Mouse (Mus musculus): ENCODE measurements around the gene Igf1r. TPM values are rescaled to one million over a fixed set of nuclear protein-coding genes. Genes with fewer than 3 reads are reported as not detected.

Gene Igf1r
- polyA plus RNA-seq, 1 experiment from 2014 or later = 4.3 TPM

GRCm38 (mm10) chr7:68210417-68210816 is 257.8 kb downstream of the Igf1r start:
- Histone ChIP-seq H3K4me1 (replicated peaks) (no peaks in the 10 kb centered on the region), H3K36me3 (peaks cover 75% of the 10 kb centered on the region), H3K9me3 (replicated peaks) (no peaks in the 10 kb centered on the region), H3K27me3 (no peaks in the 10 kb centered on the region), H3K9ac (no peak overlapping the region), H3K4me2 (no peak overlapping the region), H3K27ac (no peak overlapping the region), H3K4me3 (replicated peaks) (no peak overlapping the region)
- DNase-seq (no peak), ATAC-seq (ENCODE audit: low read depth) (no peak)
- 77% methylated on average over 4 of the region's 4 CpGs for WGBS (ENCODE audit: insufficient replicate concordance)

- no peak overlapping the region for H3K27ac ChIP-seq
- WGBS (ENCODE audit: insufficient replicate concordance) = 76% methylated on average over 7 of the region's 7 CpGs
- H3K4me2 ChIP-seq = no peak overlapping the region
- H3K4me1 ChIP-seq (replicated peaks) = no peaks in the 10 kb centered on the region
- peaks cover 76% of the 10 kb centered on the region for H3K36me3 ChIP-seq
- no peak overlapping the region for H3K9ac ChIP-seq
- no peaks in the 10 kb centered on the region for H3K27me3 ChIP-seq
- no peak for ATAC-seq (ENCODE audit: low read depth)
- DNase-seq = no peak
- H3K9me3 ChIP-seq (replicated peaks) = no peaks in the 10 kb centered on the region
- no peak overlapping the region for H3K4me3 ChIP-seq (replicated peaks)
Observed at GRCm38 (mm10) chr7:68211883-68212282, 259.3 kb downstream of the Igf1r start.

DNA sequence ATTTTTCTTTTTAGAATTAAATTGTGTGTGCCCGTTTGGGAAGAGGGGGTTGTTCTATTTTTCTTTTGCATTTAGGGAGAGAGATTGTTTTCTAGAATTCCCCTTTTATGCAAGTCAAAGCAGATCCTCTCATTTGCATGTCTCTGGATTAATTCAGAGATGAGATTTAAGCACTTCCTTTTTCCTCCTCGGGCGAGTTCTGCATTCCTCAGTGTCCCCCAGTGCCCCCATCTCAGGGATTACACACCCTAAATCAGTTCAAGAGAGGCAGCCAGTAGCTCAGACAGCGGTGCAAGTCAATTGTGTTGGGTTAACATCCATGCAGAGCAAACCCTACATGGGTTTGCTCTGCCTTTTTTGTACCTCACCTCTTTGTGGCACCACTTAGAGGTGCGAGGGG is 261.2 kb downstream of the Igf1r start:
- Histone ChIP-seq H3K4me3 (replicated peaks) (no peak overlapping the region), H3K4me1 (replicated peaks) (no peaks in the 10 kb centered on the region), H3K9me3 (replicated peaks) (no peaks in the 10 kb centered on the region), H3K27ac (no peak overlapping the region), H3K36me3 (peaks cover 70% of the 10 kb centered on the region), H3K4me2 (no peak overlapping the region), H3K9ac (no peak overlapping the region), H3K27me3 (no peaks in the 10 kb centered on the region)
- WGBS (ENCODE audit: insufficient replicate concordance) = 67% methylated on average over 5 of the region's 5 CpGs
- ATAC-seq (ENCODE audit: low read depth) = no peak
- no peak for DNase-seq

GRCm38 (mm10) chr7:68215522-68216070 is 263.0 kb downstream of the Igf1r start:
- Histone ChIP-seq H3K9ac (no peak overlapping the region), H3K27ac (no peak overlapping the region), H3K4me3 (replicated peaks) (no peak overlapping the region), H3K4me1 (replicated peaks) (no peaks in the 10 kb centered on the region), H3K4me2 (no peak overlapping the region), H3K36me3 (peaks cover 70% of the 10 kb centered on the region), H3K9me3 (replicated peaks) (no peaks in the 10 kb centered on the region), H3K27me3 (no peaks in the 10 kb centered on the region)
- ATAC-seq (ENCODE audit: low read depth) = no peak
- DNase-seq = no peak
- 90% methylated on average over 18 of the region's 18 CpGs for WGBS (ENCODE audit: insufficient replicate concordance)

- no peak overlapping the region for H3K9ac ChIP-seq
- DNase-seq = no peak
- H3K4me3 ChIP-seq (replicated peaks) = no peak overlapping the region
- peaks cover 68% of the 10 kb centered on the region for H3K36me3 ChIP-seq
- no peak for ATAC-seq (ENCODE audit: low read depth)
- 81% methylated on average over 11 of the region's 11 CpGs for WGBS (ENCODE audit: insufficient replicate concordance)
- no peaks in the 10 kb centered on the region for H3K27me3 ChIP-seq
- H3K4me2 ChIP-seq = no peak overlapping the region
- no peaks in the 10 kb centered on the region for H3K4me1 ChIP-seq (replicated peaks)
- no peaks in the 10 kb centered on the region for H3K9me3 ChIP-seq (replicated peaks)
- H3K27ac ChIP-seq = no peak overlapping the region
Observed at GRCm38 (mm10) chr7:68218879-68219278, 266.3 kb downstream of the Igf1r start.

DNA sequence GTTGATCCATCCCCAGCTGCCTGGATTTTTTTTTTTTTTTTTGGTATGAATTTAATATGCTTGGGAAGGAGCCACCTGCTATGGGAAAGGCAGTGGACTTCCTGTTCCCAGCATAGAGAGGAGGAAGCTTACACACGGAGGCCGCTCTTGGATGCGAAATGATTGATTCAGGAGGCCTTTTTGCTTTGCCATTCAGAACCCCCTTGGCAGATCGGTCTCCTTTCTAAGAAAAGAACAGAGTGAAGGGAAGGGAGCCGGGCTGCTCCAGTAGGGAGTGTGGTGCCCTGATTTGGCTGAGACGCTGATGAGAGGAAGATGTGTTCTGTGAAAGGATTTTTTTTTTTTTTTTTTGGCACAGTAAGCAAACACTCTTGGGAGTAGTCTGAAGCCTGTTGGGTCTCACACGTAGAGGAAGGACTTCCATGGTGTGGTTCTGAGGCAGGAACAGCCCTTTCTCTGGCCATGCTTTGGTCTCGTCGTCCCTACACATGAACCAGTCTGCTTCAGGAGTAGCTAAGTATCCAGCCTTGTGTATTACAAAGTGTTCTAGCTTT is 269.1 kb downstream of the Igf1r start:
- Histone ChIP-seq H3K9me3 (replicated peaks) (no peaks in the 10 kb centered on the region), H3K4me2 (no peak overlapping the region), H3K9ac (no peak overlapping the region), H3K27ac (no peak overlapping the region), H3K27me3 (no peaks in the 10 kb centered on the region), H3K4me1 (replicated peaks) (no peaks in the 10 kb centered on the region), H3K36me3 (peaks cover 60% of the 10 kb centered on the region), H3K4me3 (replicated peaks) (no peak overlapping the region)
- ATAC-seq (ENCODE audit: low read depth) = no peak
- DNase-seq = no peak
- 80% methylated on average over 9 of the region's 9 CpGs for WGBS (ENCODE audit: insufficient replicate concordance)

- DNase-seq = no peak
- Histone ChIP-seq H3K27ac (no peak overlapping the region), H3K27me3 (no peaks in the 10 kb centered on the region), H3K9me3 (replicated peaks) (no peaks in the 10 kb centered on the region), H3K36me3 (peaks cover 55% of the 10 kb centered on the region), H3K4me1 (replicated peaks) (no peaks in the 10 kb centered on the region), H3K4me2 (no peak overlapping the region), H3K4me3 (replicated peaks) (no peak overlapping the region), H3K9ac (no peak overlapping the region)
- WGBS (ENCODE audit: insufficient replicate concordance) = 76% methylated on average over 13 of the region's 13 CpGs
- no peak for ATAC-seq (ENCODE audit: low read depth)
Observed at GRCm38 (mm10) chr7:68223356-68223808, 270.8 kb downstream of the Igf1r start.

DNA sequence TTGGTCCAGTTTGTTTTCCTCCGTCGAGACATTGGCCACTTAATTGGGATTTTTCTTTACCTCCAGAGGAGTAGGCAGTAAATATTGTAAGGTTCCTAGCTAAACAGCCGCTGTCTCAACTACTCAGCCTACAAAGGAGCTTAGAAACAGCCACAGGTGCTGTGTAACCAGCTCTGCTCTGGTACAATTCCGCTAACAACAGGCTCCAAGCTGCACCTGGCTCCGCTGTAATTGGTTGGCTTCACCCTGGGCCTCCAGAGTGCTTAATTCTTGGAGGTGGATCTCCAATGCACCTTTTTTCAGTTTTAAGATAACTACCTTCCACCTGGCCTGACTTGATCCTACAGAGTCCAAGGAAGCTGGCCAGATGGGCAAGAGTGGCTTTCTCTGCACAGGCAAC is 271.4 kb downstream of the Igf1r start:
- Histone ChIP-seq H3K27ac (no peak overlapping the region), H3K4me1 (replicated peaks) (no peaks in the 10 kb centered on the region), H3K4me3 (replicated peaks) (no peak overlapping the region), H3K36me3 (peaks cover 50% of the 10 kb centered on the region), H3K9me3 (replicated peaks) (no peaks in the 10 kb centered on the region), H3K4me2 (no peak overlapping the region), H3K27me3 (no peaks in the 10 kb centered on the region), H3K9ac (no peak overlapping the region)
- no peak for ATAC-seq (ENCODE audit: low read depth)
- DNase-seq = no peak
- 87% methylated on average over 5 of the region's 5 CpGs for WGBS (ENCODE audit: insufficient replicate concordance)

GRCm38 (mm10) chr7:68225427-68226054 is 272.9 kb downstream of the Igf1r start:
- H3K27ac ChIP-seq = no peak overlapping the region
- no peak overlapping the region for H3K4me2 ChIP-seq
- H3K4me1 ChIP-seq (replicated peaks) = no peaks in the 10 kb centered on the region
- no peak overlapping the region for H3K4me3 ChIP-seq (replicated peaks)
- H3K9ac ChIP-seq = no peak overlapping the region
- no peak for ATAC-seq (ENCODE audit: low read depth)
- WGBS (ENCODE audit: insufficient replicate concordance) = 62% methylated on average over 9 of the region's 9 CpGs
- H3K9me3 ChIP-seq (replicated peaks) = no peaks in the 10 kb centered on the region
- peaks cover 37% of the 10 kb centered on the region for H3K36me3 ChIP-seq
- DNase-seq = no peak
- no peaks in the 10 kb centered on the region for H3K27me3 ChIP-seq

DNA sequence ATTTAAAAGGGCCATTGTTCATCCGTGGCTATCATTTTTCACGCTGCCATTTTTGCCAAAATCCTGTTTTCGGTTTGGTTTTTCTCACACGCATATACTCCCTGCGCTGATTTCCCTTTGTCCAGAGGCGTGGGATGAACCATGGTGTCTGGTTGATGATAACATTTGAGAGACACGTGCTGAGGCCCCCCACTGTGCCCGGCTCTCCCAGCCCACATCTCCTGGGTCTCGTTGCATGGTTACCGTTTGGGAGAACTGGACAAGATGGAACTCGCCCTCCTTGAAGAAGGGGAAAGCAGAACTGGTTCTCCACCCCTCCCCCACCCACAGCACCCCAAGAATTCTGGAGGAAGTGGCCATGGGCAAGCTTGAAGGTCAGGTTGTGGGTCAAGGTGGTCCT is 274.4 kb downstream of the Igf1r start:
- Histone ChIP-seq H3K36me3 (peaks cover 34% of the 10 kb centered on the region), H3K27me3 (no peaks in the 10 kb centered on the region), H3K9me3 (replicated peaks) (no peaks in the 10 kb centered on the region), H3K4me3 (replicated peaks) (no peak overlapping the region), H3K9ac (no peak overlapping the region), H3K4me2 (no peak overlapping the region), H3K27ac (no peak overlapping the region), H3K4me1 (replicated peaks) (no peaks in the 10 kb centered on the region)
- DNase-seq (no peak), ATAC-seq (ENCODE audit: low read depth) (no peak)
- WGBS (ENCODE audit: insufficient replicate concordance) = 68% methylated on average over 11 of the region's 11 CpGs

DNA sequence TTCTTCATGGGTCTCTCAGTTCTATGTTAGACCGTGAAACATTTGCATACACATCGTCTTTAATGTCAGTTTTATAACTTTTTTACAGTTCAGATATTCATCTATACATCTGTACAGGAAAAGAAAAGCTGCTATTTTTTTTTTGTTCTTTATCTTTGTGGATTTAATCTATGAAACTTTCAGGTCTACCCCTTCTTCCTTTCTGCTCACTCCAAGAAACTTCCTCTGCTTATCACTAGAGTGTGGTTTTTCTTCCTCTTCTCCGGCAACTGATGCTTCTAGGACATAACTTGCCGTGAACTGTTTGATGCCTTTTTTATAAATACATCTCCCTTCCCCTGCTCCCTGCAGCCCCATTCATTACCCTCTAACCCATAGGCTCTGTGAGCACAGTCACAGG is 275.0 kb downstream of the Igf1r start:
- Histone ChIP-seq H3K9ac (no peak overlapping the region), H3K27ac (no peak overlapping the region), H3K4me2 (no peak overlapping the region), H3K4me3 (replicated peaks) (no peak overlapping the region), H3K9me3 (replicated peaks) (no peaks in the 10 kb centered on the region), H3K36me3 (peaks cover 28% of the 10 kb centered on the region), H3K4me1 (replicated peaks) (no peaks in the 10 kb centered on the region), H3K27me3 (no peaks in the 10 kb centered on the region)
- 46% methylated on average over 4 of the region's 4 CpGs for WGBS (ENCODE audit: insufficient replicate concordance)
- no peak for DNase-seq
- ATAC-seq (ENCODE audit: low read depth) = no peak

DNA sequence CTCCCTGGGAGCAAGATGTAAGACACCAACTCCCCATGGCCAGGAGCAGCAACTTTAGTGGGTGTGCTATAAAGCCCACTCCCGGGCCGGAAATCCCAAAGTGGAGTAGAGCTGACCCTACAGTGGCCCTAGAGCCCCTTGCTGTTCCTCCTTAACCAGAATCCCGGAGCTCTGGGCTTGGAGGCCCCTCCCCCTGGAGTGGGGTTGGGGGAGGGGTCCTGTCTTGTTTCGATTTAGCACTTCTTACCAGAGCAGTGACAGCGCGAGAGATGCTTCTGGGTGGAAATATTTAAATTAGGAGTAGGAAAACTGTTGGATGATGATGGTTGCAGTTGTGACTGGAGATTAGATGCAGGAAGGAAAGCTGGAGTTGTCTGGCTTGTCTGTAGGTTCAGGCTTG is 275.9 kb downstream of the Igf1r start:
- DNase-seq = no peak
- Histone ChIP-seq H3K36me3 (peaks cover 24% of the 10 kb centered on the region), H3K4me1 (replicated peaks) (no peaks in the 10 kb centered on the region), H3K27me3 (no peaks in the 10 kb centered on the region), H3K9ac (no peak overlapping the region), H3K4me2 (no peak overlapping the region), H3K9me3 (replicated peaks) (no peaks in the 10 kb centered on the region), H3K27ac (no peak overlapping the region), H3K4me3 (replicated peaks) (no peak overlapping the region)
- no peak for ATAC-seq (ENCODE audit: low read depth)
- 69% methylated on average over 6 of the region's 6 CpGs for WGBS (ENCODE audit: insufficient replicate concordance)
